ENCODE assay signal across 8 mouse cellular contexts in genomic region chr19:41981931-41982790, GRCm38 (mm10). TPM values are rescaled to one million over a fixed set of nuclear protein-coding genes. Genes with fewer than 3 reads are reported as not detected.
DNase-seq lines count a peak whose midpoint lies in the region; ATAC-seq and TF ChIP-seq lines count a peak whose summit lies in the region.

No protein-coding gene starts in this region.

- H3K79me2 ChIP-seq in MEL (ENCODE audit: control insufficient read depth, insufficient read depth, low read length, poor library complexity) = peaks cover 21% of the 10 kb centered on the region

- TF ChIP-seq CTCF in MEL (IDR thresholded peaks at IDR 0.05 in 2 of 3, conservative IDR thresholded peaks at IDR 0.05 in 1 of 3; ENCODE audit: control insufficient read depth in 1 of 3, insufficient read depth in 1 of 3, low read depth in 2 of 3, low read length in 3 of 3, poor library complexity in 1 of 3, severe bottlenecking in 1 of 3) = no peak

- peak; percentile 75 for DNase-seq in cerebellum, adult 11 months
- DNase-seq in MEL (ENCODE audit: low read depth, low spot score) = peak; percentile 62
- DNase-seq in cerebellum, postnatal 14 days = peak; percentile 78 to 80
- DNase-seq in gastrocnemius, postnatal 36 days = peak; percentile 30 to 52
- DNase-seq in intestine, embryonic 14.5 days (ENCODE audit: low spot score) = peak; percentile 81
- peak; percentile 16 for DNase-seq in retina, postnatal 7 days (ENCODE audit: low read depth, low spot score)

- no peak overlapping the region for H3K27ac ChIP-seq in MEL (ENCODE audit: control insufficient read depth, low read depth, low read length)
- peak overlapping the region; percentile 80 for H3K27ac ChIP-seq in intestine, embryonic 14.5 days (ENCODE audit: low read depth)
- peak overlapping the region; percentile 93 for H3K27ac ChIP-seq in lung, embryonic 16.5 days (ENCODE audit: low read length)

- TF ChIP-seq POLR2A in MEL (IDR thresholded peaks at IDR 0.05; ENCODE audit: control insufficient read depth in 1 of 2, insufficient read depth in 1 of 2, low read depth in 1 of 2, low read length in 2 of 2, poor library complexity in 1 of 2) = no peak

- peak overlapping the region; percentile 86 to 93 for H3K4me3 ChIP-seq in MEL (ENCODE audit: control insufficient read depth in 1 of 2, insufficient read depth in 1 of 2, low read depth in 2 of 2, low read length in 2 of 2)
- peak overlapping the region; percentile 72 for H3K4me3 ChIP-seq in intestine, embryonic 14.5 days (ENCODE audit: low read depth, low read length)
- H3K4me3 ChIP-seq in lung, embryonic 16.5 days (ENCODE audit: low read length) = peak overlapping the region; percentile 96

- peak overlapping the region; percentile 85 for H3K4me2 ChIP-seq in intestine, embryonic 14.5 days (ENCODE audit: low read length)
- H3K4me2 ChIP-seq in lung, embryonic 16.5 days (ENCODE audit: low read depth, low read length) = peak overlapping the region; percentile 92

- TF ChIP-seq RAD21 in MEL (IDR thresholded peaks at IDR 0.05; ENCODE audit: low read depth, low read length) = no peak

- TF ChIP-seq EP300 in MEL (IDR thresholded peaks at IDR 0.05; ENCODE audit: low read depth in 1 of 2, low read length in 2 of 2) = no peak

- H3K4me1 ChIP-seq in MEL (ENCODE audit: control insufficient read depth in 1 of 2, insufficient read depth in 2 of 2, low read length in 2 of 2) = peaks cover 0 to 5% of the 10 kb centered on the region in 2 experiments; a peak in 1 of 4 replicates
- H3K4me1 ChIP-seq in intestine, embryonic 14.5 days (replicated peaks; ENCODE audit: control insufficient read depth, insufficient read depth, low read length) = peaks cover 11% of the 10 kb centered on the region
- peaks cover 22% of the 10 kb centered on the region for H3K4me1 ChIP-seq in lung, embryonic 16.5 days (replicated peaks; ENCODE audit: control insufficient read depth, insufficient read depth, low read length)

- no peak; the same call in 1 of the 2 replicates for ATAC-seq in cerebellum, adult (ENCODE audit: insufficient number of reproducible peaks, low FRiP score, low TSS enrichment)
- ATAC-seq in intestine, embryonic 14.5 days (replicated peaks; ENCODE audit: low FRiP score, low TSS enrichment, low read depth) = no peak
- ATAC-seq in lung, embryonic 16.5 days (ENCODE audit: low read depth) = 0 out of 2 replicates have a peak, but pooled peaks have one; percentile 0

- H3K27me3 ChIP-seq in MEL (ENCODE audit: control insufficient read depth in 1 of 2, insufficient read depth in 2 of 2, low read length in 2 of 2) = no peaks in the 10 kb centered on the region
- H3K27me3 ChIP-seq in intestine, embryonic 14.5 days (replicated peaks; ENCODE audit: control insufficient read depth, insufficient read depth, low read length) = no peaks in the 10 kb centered on the region
- peaks cover 3% of the 10 kb centered on the region; the same call in 1 of the 2 replicates for H3K27me3 ChIP-seq in lung, embryonic 16.5 days (ENCODE audit: control insufficient read depth, insufficient read depth, low read depth, low read length)

- H3K36me3 ChIP-seq in MEL (ENCODE audit: control insufficient read depth in 1 of 2, insufficient read depth in 2 of 2, low read length in 2 of 2) = peaks cover 0 to 10% of the 10 kb centered on the region in 2 experiments; a peak in 2 of 4 replicates
- H3K36me3 ChIP-seq in intestine, embryonic 14.5 days (ENCODE audit: control insufficient read depth, insufficient read depth, low read length) = no peaks in the 10 kb centered on the region
- no peaks in the 10 kb centered on the region for H3K36me3 ChIP-seq in lung, embryonic 16.5 days (ENCODE audit: control insufficient read depth, insufficient read depth, low read length)

- intact Hi-C loops in gastrocnemius, postnatal 36 days (cut with DNase I) = no loop called here

- no peaks in the 10 kb centered on the region for H3K9me3 ChIP-seq in MEL (replicated peaks; ENCODE audit: insufficient read depth, low read length)
- H3K9me3 ChIP-seq in intestine, embryonic 14.5 days (ENCODE audit: control insufficient read depth, low read length) = no peaks in the 10 kb centered on the region
- no peaks in the 10 kb centered on the region for H3K9me3 ChIP-seq in lung, embryonic 16.5 days (ENCODE audit: control insufficient read depth, low read length)

- H3K9ac ChIP-seq in MEL (ENCODE audit: control insufficient read depth, low read depth, low read length, poor library complexity, severe bottlenecking) = peak overlapping the region; percentile 94
- peak overlapping the region; percentile 79 for H3K9ac ChIP-seq in intestine, embryonic 14.5 days (ENCODE audit: low read length)
- peak overlapping the region; percentile 88 for H3K9ac ChIP-seq in lung, embryonic 16.5 days (ENCODE audit: low read length)

- under 1% methylated on average over 72 of the region's 74 CpGs for WGBS in intestine, embryonic 14.5 days
- WGBS in lung, embryonic 16.5 days = under 1% methylated on average over 59 of the region's 74 CpGs

TF ChIP-seq in MEL, 35 proteins besides CTCF, POLR2A, EP300 and RAD21:
- TF ChIP-seq MXI1 (IDR thresholded peaks at IDR 0.05; ENCODE audit: low read depth, low read length) (peak; percentile 13; the same call in 1 of the 2 replicates), E2F4 (IDR thresholded peaks at IDR 0.05; ENCODE audit: borderline replicate concordance, low read depth, low read length) (no peak), NRF1 (IDR thresholded peaks at IDR 0.05; ENCODE audit: insufficient read depth, low read depth, low read length, poor library complexity, severe bottlenecking) (no peak), ETS1 (IDR thresholded peaks at IDR 0.05; ENCODE audit: low read depth, low read length) (no peak), MEF2A (IDR thresholded peaks at IDR 0.05; ENCODE audit: extremely low read depth, insufficient replicate concordance, low read depth, low read length, poor library complexity, severe bottlenecking) (no peak), MAX (IDR thresholded peaks at IDR 0.05; ENCODE audit: low read length) (peak; percentile 3; the same call in 1 of the 2 replicates), KAT2A (conservative IDR thresholded peaks at IDR 0.05; ENCODE audit: low read depth, low read length) (no peak), MAZ (IDR thresholded peaks at IDR 0.05; ENCODE audit: low read depth, low read length) (peak; percentile 36; the same call in 1 of the 2 replicates), CHD1 (IDR thresholded peaks at IDR 0.05; ENCODE audit: low read depth, low read length) (0 out of 2 replicates have a peak, but pooled peaks have one; percentile 61), JUND (IDR thresholded peaks at IDR 0.05; ENCODE audit: low read depth, low read length) (no peak), ZMIZ1 (IDR thresholded peaks at IDR 0.05; ENCODE audit: low read depth, low read length) (no peak), SIN3A (IDR thresholded peaks at IDR 0.05; ENCODE audit: low read length) (peak; percentile 39), RCOR1 (IDR thresholded peaks at IDR 0.05; ENCODE audit: low read depth, low read length) (no peak), SMC3 (IDR thresholded peaks at IDR 0.05; ENCODE audit: low read depth, low read length) (peak; percentile 4; the same call in 1 of the 2 replicates), NELFE (IDR thresholded peaks at IDR 0.05; ENCODE audit: low read depth, low read length) (peak; percentile 30; the same call in 1 of the 2 replicates), UBTF (IDR thresholded peaks at IDR 0.05; ENCODE audit: borderline replicate concordance, insufficient read depth, low read depth, low read length) (peak; percentile 93)

RNA-seq across cellular contexts. Expression of gene Ubtd1, which starts 0.6 kb away (rescaled TPM):
- total RNA-seq in MEL (2012; rRNA removed) = 8.0 and 9.1 TPM in 2 replicates
- polyA plus RNA-seq in MEL (2012; ENCODE audit: insufficient read depth in 1 of 2, insufficient read length in 2 of 2, low read depth in 1 of 2, low replicate concordance in 2 of 2, missing spikeins in 1 of 2) = 10 to 100 TPM in 1 of 2 experiments, not detected in 1; 15.5 TPM
- 10 to 100 TPM; 11.7 to 13.4 TPM for total RNA-seq in gastrocnemius, postnatal 36 days (2021)
- 9.1 and 9.9 TPM in 2 replicates for polyA plus RNA-seq in intestine, embryonic 14.5 days (2014; fragmentation: Nextera tagmentation; extraction: Ambion mirVana)
- polyA plus RNA-seq in lung, embryonic 16.5 days (2015; fragmentation: Nextera tagmentation; extraction: Ambion mirVana) = 13.8 and 14.5 TPM in 2 replicates

RNA-seq across cellular contexts. Expression of gene Mms19, which starts 1.2 kb away (rescaled TPM):
- total RNA-seq in MEL (2012; rRNA removed) = 23.7 and 25.6 TPM in 2 replicates
- polyA plus RNA-seq in MEL (2012; ENCODE audit: insufficient read depth in 1 of 2, insufficient read length in 2 of 2, low read depth in 1 of 2, low replicate concordance in 2 of 2, missing spikeins in 1 of 2) = 10 to 100 TPM in 1 of 2 experiments, not detected in 1; 88.6 TPM
- 1 to 10 TPM; 6.6 to 7.7 TPM for total RNA-seq in gastrocnemius, postnatal 36 days (2021)
- polyA plus RNA-seq in intestine, embryonic 14.5 days (2014; fragmentation: Nextera tagmentation; extraction: Ambion mirVana) = 36.3 and 41.0 TPM in 2 replicates
- polyA plus RNA-seq in lung, embryonic 16.5 days (2015; fragmentation: Nextera tagmentation; extraction: Ambion mirVana) = 30.2 and 31.8 TPM in 2 replicates

RNA-seq across cellular contexts. Expression of gene Zdhhc16, which starts 48.9 kb away (rescaled TPM):
- total RNA-seq in MEL (2012; rRNA removed) = 95.2 and 99.2 TPM in 2 replicates
- 100 to 1,000 TPM in 1 of 2 experiments, not detected in 1; 128 TPM for polyA plus RNA-seq in MEL (2012; ENCODE audit: insufficient read depth in 1 of 2, insufficient read length in 2 of 2, low read depth in 1 of 2, low replicate concordance in 2 of 2, missing spikeins in 1 of 2)
- 10 to 100 TPM; 20.7 to 21.3 TPM for total RNA-seq in gastrocnemius, postnatal 36 days (2021)
- polyA plus RNA-seq in intestine, embryonic 14.5 days (2014; fragmentation: Nextera tagmentation; extraction: Ambion mirVana) = 69.2 and 76.6 TPM in 2 replicates
- polyA plus RNA-seq in lung, embryonic 16.5 days (2015; fragmentation: Nextera tagmentation; extraction: Ambion mirVana) = 82.3 and 84.4 TPM in 2 replicates

RNA-seq across cellular contexts. Expression of gene Exosc1, which starts 48.9 kb away (rescaled TPM):
- 101 and 118 TPM in 2 replicates for total RNA-seq in MEL (2012; rRNA removed)
- 100 to 1,000 TPM; 162 to 390 TPM for polyA plus RNA-seq in MEL (2012; ENCODE audit: insufficient read depth in 1 of 2, insufficient read length in 2 of 2, low read depth in 1 of 2, low replicate concordance in 2 of 2, missing spikeins in 1 of 2)
- total RNA-seq in gastrocnemius, postnatal 36 days (2021) = 10 to 100 TPM; 13.2 to 15.3 TPM
- 84.7 and 88.0 TPM in 2 replicates for polyA plus RNA-seq in intestine, embryonic 14.5 days (2014; fragmentation: Nextera tagmentation; extraction: Ambion mirVana)
- polyA plus RNA-seq in lung, embryonic 16.5 days (2015; fragmentation: Nextera tagmentation; extraction: Ambion mirVana) = 60.0 and 65.9 TPM in 2 replicates

RNA-seq across cellular contexts. Expression of gene Ankrd2, which starts 53.6 kb away (rescaled TPM):
- not detected in 2 replicates for total RNA-seq in MEL (2012; rRNA removed)
- not detected for polyA plus RNA-seq in MEL (2012; ENCODE audit: insufficient read depth in 1 of 2, insufficient read length in 2 of 2, low read depth in 1 of 2, low replicate concordance in 2 of 2, missing spikeins in 1 of 2)
- 100 to 1,000 TPM; 121 to 331 TPM for total RNA-seq in gastrocnemius, postnatal 36 days (2021)
- polyA plus RNA-seq in intestine, embryonic 14.5 days (2014; fragmentation: Nextera tagmentation; extraction: Ambion mirVana) = 0.27 and 0.32 TPM in 2 replicates
- 0.28 and 0.84 TPM in 2 replicates for polyA plus RNA-seq in lung, embryonic 16.5 days (2015; fragmentation: Nextera tagmentation; extraction: Ambion mirVana)

Comparison
In these comparisons a context has a peak if more than half of its experiments do, and no peak if none do; other contexts are left out.
1. DNase-seq: peak in every context shown above with its lines; median percentile 81 in intestine, embryonic 14.5 days; 79 in cerebellum, postnatal 14 days; 75 in cerebellum, adult 11 months; 62 in MEL; 41 in gastrocnemius, postnatal 36 days; 16 in retina, postnatal 7 days.